Mouse (Mus musculus) brain, embryonic 14.5 days (tissue): ENCODE results near the gene Sh3rf1.

Source experiments
- CTCF ChIP-seq: fragments of 200-500 bp; IDR thresholded peaks from 2 replicates; pipeline ENCODE4 v1.5.1; 2012; ENCODE audit warnings: inconsistent platforms, mild to moderate bottlenecking, moderate library complexity, borderline replicate concordance; ENCODE audit not compliant: insufficient read depth, insufficient read length; ENCODE audit errors: extremely low read depth
- POLR2A ChIP-seq: fragments of 200-500 bp; IDR thresholded peaks from 2 replicates; pipeline ENCODE4 v1.6.1; 2012; ENCODE audit warnings: mild to moderate bottlenecking, inconsistent platforms, borderline replicate concordance; ENCODE audit not compliant: poor library complexity, insufficient read depth, insufficient read length, severe bottlenecking; ENCODE audit errors: extremely low read depth

DNA sequence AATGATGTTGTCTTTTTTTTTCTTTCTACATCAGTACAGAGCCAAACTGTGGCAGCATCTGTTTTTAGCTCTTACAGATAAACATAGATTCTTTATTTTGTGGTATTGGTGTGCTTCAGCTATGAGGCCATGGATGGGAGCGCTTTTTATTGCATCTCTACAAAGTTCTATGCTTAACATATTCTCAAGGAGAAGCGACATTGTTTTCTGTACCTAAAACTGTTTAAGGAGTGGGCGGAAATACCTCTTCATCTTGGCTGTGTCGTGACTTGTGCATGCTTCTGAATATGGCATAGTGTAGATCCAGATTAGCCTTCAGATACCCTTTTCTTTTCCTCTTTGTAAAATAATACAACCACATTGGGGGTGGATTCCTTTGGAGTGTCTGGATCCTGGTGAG lies 25.8 kb downstream of the Sh3rf1 start:
- TF ChIP-seq POLR2A (no peak), CTCF (no peak)
